Mouse (Mus musculus): ENCODE measurements at regions not wholly inside any gene's neighbourhood (a gene's known extent, or its start where the extent isn't known, plus 50 kb on each side); places are given as distances from the start of the nearest gene placed in this dataset.

DNA sequence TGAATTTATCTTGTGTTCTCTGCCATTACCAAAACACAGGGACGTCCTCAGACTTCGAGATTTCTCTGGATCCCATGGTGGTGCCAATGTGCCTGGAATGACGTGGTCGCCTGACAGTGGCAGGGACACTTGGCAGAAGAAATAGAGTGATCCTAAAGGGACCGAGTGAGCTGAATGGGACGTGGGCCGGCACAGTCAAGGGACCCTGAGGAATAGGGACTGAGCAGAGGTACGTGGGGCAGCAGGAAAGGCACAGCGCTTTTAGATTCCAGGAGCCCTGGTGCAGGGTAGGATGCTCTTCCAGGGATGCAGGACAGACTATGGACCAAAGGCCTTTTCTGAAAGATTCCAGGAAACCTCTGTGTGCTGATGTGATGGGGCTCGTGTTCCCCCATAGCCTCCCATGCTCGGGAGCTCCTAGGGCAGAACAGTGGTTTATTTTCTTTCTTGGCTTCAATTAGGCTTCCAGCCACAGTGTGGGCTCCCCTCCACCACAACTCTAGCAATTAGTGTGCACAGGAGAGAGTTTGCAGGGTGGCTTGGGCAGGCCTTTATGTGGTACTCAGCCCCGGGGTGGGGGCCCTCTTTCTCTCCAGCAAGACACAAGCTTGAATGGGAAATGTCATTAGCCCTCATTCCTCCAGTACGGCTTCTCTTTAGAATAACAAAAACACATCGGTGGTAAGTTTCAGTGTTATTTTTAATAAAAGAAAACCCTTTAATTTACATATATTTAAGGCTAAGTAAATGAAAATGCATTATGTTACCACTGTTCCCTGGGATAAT is 143.0 kb upstream of the A230072I06Rik start:
- DNase-seq (ENCODE audit: low spot score in 2 of 2) = no peak

DNA sequence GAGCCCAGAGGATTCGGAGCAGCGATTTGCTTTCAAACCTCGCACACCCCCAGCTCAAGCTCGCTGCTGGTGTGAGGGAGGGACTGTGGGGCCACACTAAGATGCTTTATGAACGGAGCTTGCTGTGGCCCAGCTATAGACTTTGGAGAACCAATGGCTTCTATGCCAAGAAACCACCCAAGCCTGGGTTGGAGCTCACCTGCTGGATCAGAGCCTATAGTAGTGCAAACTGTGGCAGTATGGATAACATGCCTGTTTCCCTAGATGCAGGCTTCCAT is 142.5 kb upstream of the A230072I06Rik start:
- DNase-seq (ENCODE audit: low spot score in 2 of 2) = no peak

DNA sequence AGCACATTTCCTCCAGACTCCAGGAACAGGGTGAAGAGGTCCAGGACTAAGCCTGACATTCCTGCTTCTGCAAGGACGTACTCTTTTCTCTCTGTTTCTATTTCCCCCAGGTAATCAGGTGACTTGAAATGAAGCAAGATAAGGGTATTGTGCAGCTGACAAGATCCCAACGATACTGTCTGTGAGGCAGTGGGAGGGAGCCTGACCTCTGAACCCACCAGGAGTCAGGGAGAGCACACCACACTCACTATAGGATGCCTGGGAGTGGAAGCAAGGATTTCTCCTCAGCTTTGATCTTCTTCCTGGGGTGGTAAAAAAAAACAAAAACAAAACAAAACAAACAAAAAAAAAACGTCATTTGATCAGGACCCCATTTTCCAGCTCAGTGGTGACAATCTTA is 141.1 kb upstream of the A230072I06Rik start:
- no peak for DNase-seq (ENCODE audit: low spot score in 2 of 2)

DNA sequence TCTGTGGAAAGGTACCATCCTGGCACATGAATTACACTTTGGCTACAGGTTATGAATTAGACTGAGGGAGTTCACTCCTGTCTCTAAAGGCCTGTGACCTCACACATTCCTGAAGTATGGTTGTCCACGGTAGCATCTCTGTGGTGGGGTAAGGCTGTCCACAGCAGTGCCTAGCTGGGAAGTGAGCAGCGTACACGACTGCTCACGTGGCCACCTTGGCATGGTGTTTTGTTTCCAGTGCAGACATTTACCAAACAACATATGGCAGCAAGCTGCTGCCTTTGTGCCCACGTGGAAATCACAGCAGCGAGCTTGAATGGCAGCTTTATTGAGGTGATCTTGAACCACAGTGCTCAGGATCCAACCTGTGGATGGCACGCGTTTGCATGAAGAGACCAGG is 140.7 kb upstream of the A230072I06Rik start:
- no peak for DNase-seq (ENCODE audit: low spot score in 2 of 2)

DNA sequence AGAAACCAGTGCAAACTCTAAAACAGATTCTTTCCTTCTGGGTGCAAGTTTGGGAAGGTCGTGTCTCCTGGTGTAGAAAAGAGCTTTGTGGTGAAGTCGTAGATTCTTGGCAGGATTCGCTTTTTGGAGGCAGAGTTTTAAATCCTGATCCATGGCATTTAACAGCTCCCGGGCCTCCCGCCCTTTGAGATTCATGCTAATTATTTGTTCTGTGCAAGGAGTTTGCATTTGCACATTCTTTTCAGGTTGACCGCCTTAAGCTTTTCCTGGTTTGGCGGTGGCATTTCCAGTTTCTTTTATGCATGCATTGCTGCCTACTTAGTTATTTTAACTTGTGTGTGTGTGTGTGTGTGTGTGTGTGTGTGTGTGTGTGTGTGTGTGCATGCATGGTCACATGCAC is 126.9 kb upstream of the A230072I06Rik start:
- no peak for DNase-seq (ENCODE audit: low spot score in 2 of 2)

DNA sequence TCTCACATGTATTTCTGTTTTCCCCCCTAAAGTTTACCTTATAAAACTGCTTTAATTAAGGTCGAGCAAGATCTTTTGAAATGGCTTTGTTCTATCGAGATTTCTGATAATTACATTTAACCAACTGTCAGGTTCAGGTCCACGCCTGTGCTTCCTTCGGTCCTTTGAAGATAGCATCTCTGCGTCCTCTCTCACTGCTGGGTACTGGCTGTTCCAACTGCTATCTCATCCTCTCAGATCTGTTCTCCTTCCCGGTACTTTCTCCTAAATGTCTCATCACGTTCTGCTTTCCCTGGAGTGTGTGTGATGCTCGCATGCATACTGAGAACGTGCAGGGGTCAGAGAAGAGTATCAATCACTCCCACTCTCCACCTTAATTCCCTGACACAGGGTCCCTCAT is 125.8 kb upstream of the A230072I06Rik start:
- DNase-seq (ENCODE audit: low spot score in 2 of 2) = no peak

DNA sequence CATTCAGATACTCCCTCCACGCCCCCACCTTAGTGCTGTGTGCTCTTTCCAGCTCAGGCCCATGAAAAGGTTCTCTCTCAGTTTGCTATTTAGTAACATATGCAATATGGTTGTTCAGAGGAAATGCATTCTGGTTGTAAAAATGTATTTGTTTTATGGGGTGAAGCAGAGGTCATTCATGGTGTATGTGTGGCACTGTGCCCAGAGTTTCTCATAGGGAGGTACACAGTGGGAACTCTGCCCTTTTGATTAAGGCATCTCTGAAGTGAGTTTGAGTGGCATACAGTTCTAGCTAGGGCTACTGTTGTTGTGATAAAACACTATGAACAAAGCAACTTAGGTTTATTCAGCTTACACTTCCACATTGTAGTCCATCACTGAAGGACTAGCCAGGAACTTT is 121.7 kb upstream of the A230072I06Rik start:
- no peak for DNase-seq (ENCODE audit: low spot score in 2 of 2)

DNA sequence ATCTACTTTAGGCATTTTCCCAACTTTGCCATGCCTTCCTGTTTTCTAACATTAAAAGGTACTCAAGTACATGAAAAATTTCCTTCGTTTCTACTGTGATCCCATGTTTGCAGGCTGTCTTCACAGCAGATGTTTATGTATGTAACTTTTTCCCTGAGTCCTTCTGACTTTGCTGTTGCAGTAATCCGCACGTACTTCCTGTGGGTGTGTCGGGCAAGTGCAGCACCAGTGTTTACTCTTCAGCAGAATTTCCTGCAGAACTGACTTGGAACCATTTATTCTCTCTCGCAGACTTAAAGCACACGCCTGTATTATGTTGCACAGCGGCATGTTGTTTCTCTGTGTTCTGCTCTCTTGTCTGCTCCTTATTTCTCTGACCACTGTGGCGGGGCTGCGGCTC is 120.4 kb upstream of the A230072I06Rik start:
- DNase-seq (ENCODE audit: low spot score in 2 of 2) = no peak

DNA sequence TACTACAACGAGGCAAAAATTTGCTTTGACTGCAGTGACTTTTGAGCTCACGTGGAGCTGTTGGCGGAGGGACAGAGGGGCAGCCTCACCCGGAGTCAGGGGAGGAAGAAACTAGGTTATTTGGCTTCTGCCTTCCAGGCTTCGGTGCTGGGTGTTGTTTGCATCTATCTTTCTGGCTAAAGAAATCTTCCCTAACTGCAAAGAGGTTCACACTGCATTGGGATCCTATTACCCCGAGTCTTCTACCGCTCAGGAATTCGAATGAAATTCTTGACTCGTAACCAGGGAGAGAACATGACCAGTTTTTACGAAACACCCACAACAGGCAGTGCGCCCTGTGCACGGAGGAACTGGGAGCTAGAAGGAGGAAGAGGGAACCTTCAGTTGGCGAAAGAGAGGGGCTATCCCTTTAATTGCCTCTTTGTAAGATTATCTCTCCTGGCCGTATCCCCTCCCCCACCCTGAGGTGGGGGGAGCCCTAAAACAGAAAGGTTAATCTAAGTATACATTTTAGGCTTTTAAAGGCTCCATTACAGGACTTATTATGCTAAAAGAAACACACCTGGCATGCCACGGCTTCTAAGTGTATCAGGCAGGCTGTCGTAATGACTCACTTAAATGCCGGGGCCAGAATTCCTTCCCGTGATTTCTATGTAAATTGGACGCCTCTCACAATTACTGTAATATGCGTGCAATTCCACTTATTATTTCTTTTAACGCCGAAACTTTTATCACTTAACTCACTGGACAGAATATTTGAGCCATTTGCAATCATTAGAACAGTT is 115.5 kb upstream of the A230072I06Rik start:
- DNase-seq (ENCODE audit: low spot score in 2 of 2) = no peak

DNA sequence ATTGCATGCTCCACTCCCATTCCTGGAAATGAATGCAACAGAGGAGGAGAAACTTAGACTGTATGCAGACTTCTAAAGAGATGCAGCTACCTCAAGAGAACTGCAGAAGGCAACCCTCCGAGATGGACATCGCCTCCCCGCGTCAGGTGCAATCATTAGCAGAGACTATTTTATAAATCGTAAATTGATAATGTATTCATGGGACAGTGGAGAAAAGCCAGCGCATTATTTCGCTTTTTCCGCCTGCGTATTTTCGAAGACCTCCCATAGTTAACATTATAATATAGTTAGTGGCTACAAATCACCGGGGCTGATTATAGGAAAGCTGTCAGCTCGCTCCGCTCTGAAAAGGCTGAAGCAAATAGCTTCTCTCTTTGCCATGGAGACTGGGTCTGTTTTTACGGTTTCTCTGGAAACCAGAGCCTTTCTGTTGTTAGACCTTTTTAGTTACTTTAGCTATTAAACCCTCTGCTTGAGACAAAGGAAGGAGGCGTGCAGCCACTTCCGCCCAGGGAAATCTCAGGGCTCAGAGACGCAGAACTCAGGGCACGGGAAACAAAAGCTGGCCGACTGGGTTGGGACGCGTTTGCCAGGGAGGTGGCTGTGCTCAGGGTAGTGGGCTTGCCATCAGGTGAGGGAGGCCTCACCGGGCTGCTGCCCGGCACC is 113.0 kb upstream of the A230072I06Rik start:
- no peak for DNase-seq (ENCODE audit: low spot score in 2 of 2)

DNA sequence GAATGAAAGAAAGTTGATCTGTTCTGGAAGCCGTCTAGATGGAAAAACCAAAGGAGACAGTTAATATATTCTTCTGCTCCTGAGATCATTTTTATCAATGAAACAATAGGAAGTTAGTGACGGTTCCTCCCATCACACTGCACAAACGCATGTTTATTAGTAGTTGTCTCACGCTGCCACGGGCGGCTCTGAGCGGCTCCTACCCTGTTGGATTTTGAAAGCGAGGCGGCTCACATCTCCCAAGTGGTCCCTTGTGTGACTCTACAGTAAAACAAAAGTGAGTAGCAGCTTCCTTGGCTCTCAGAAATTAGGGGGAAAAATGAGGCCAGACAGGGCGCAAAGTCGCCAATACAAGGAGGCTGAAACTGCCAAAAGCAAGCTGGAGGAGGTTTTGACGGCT is 106.8 kb upstream of the A230072I06Rik start:
- DNase-seq (ENCODE audit: low spot score in 2 of 2) = no peak

DNA sequence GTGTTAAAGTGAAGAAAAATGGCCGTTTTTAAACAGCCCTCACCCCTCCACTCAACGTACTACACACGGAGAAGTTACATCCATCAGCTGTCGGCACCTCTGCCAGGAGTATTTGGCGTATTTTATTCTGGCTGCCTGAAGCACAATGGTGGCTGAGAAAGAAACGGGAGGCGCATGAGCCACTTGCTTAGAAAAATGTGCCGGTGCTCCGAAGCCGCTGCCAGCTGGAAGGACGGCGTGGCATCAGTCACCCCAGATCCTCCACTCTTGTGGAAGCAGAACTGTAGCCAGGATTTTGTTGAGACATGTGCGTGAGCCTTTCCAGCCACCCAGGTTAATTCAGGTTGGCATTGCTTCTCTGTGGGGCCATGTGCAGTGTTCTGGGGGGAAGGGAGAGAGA is 103.1 kb upstream of the A230072I06Rik start:
- no peak for DNase-seq (ENCODE audit: low spot score in 2 of 2)

DNA sequence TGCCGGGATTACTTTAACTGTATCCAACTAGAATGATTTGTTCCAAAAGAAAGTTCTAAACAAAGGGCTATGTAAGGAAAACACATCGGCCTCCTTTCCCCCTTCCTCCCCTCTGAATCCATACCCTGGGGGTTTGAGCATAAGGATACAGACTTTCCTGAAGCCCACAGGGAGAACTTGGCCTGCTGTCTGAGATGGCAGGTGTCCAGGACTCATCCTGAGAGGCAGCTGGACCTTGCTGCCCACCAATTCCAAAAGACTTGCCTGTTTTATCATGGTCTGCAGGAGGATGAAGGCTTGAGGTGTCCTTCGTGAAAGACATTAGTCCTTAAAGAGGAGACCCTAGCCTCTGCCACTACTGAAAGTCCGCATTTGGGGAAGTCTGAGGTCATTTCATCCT is 94.0 kb upstream of the A230072I06Rik start:
- DNase-seq (ENCODE audit: low spot score in 2 of 2) = no peak

DNA sequence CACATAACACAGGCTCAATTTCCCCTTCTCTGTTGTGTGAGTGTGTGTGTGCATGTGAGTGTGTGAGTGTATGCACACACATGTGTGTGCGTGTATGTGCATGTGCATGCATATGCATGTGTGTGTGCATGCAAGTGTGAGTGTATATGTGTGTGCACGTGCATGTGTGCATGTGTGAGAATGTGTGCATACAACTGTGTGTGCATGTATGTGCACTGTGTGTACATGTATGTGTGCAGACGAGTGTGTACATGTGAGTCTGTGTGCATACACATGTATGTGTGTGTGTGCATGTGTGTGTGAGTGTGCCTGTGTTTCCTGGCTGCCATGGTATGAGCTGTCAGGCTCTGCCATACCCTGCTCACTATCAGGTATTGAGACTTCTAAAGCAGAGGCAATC is 91.3 kb upstream of the A230072I06Rik start:
- DNase-seq (ENCODE audit: low spot score in 2 of 2) = no peak

DNA sequence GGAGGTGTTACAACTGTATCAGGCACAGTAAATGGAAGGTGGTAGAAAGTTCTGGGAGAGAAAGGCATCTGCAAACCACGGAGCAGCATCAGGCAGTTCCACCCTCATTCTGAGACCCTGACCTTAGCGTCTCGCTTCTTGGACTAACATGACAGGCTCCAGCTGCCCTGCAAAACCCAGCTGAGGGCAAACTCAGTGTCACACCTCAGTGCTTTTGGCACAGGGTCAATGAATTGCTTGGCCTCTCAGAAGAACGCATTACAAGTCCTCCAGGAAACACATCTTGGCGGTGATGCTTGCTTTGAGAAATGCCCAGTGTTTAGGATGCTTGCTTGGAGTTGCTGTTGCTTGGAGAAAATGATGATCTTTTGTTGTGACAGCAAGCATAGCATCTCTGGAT is 90.2 kb upstream of the A230072I06Rik start:
- DNase-seq (ENCODE audit: low spot score in 2 of 2) = no peak

DNA sequence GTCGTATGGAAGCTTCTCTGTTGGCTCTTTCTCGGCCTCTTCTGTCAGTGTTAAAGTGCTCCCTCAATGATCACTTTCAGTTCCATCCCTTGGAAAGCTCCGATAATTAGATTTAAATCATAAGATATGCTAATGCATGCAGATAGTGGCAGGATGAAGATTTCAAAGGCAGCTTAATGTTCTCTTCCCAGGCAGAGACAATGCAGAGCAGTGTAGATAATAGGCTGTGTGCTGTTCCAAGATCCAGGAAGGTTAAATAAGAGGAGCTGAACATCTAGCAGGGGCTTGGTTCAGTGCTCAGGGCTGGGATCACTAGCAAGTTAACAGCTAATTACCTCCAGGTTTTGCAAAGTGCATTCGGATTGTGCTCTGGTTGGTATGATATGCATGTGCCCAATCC is 89.7 kb upstream of the A230072I06Rik start:
- no peak for DNase-seq (ENCODE audit: low spot score in 2 of 2)

DNA sequence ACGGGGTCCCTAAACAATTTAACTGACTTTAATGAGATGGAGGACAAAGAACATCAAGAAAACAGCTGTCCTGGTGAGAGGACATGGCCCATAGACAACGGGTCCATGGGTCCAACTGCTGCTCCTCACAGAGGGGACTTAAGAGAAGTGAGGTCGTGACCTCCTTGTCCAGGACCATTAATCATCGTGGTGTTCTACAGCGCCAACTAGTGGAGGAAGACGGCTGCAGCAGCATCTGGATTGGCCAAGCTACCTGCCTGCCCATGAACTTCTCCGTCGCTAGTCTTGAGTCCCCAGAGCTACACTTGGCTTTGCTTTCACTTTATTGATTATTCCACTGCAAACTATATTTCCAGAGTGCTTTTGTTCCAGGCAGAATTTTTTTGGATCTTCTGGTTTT is 86.6 kb upstream of the A230072I06Rik start:
- no peak for DNase-seq (ENCODE audit: low spot score in 2 of 2)

DNA sequence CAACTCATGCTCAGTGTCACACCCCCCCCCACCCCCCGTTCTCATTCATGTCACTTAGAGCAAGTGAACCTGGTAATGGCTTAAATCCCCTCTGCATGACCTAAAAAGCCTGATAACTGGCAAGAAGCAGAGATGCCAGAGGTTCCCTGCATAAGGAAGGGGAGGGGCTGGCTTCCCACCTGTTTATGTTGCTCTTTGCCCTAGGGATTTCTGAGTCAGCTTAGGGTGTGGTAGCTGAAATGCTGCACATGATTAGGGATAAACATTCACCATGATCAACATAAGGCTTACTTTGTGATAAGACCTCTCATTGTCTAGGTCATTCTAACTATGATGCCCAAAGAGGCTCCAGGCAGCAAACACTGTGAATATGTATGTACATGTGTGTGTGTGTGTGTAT is 72.7 kb upstream of the A230072I06Rik start:
- DNase-seq (ENCODE audit: low spot score in 2 of 2) = no peak

DNA sequence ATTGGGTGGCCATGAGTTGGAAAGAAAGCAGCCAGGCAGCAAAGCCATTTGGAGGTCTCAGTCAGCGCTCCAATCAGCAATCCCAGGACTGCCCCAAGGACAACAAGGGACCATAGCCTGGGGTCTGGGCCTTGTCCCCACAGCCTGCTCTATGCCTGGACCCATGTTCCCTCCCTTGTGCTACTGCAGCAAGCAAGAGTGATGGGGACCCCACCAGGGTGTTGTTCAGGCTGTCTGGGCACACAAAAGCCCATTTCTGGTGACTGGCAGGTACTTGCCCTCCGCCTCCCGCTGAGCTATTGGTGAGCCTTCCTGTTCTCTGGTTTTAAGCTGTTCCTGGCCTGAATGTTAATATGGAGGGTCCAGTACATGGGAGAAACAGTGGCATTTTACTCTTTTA is 71.2 kb upstream of the A230072I06Rik start:
- DNase-seq (ENCODE audit: low spot score in 2 of 2) = no peak

DNA sequence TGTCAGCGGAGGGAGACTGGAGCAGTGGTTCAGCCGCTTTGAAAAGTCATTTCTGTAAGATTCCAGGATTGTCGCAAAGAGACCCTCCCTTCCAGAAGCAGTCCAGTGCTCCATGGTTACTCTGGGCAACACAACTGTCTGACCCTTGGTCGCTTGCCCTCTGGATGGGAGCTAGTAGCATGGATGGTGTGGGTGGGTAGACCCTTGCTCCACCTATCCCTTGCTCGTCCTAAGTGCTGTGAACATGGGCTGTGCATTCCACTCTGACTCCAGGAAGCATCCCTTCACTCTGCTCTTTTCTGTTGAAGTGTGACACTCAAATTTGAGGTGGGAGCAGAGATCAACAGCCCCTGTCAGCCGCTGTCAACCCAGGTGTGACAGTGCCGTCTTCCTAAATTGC is 64.8 kb upstream of the A230072I06Rik start:
- DNase-seq (ENCODE audit: low spot score in 2 of 2) = no peak

DNA sequence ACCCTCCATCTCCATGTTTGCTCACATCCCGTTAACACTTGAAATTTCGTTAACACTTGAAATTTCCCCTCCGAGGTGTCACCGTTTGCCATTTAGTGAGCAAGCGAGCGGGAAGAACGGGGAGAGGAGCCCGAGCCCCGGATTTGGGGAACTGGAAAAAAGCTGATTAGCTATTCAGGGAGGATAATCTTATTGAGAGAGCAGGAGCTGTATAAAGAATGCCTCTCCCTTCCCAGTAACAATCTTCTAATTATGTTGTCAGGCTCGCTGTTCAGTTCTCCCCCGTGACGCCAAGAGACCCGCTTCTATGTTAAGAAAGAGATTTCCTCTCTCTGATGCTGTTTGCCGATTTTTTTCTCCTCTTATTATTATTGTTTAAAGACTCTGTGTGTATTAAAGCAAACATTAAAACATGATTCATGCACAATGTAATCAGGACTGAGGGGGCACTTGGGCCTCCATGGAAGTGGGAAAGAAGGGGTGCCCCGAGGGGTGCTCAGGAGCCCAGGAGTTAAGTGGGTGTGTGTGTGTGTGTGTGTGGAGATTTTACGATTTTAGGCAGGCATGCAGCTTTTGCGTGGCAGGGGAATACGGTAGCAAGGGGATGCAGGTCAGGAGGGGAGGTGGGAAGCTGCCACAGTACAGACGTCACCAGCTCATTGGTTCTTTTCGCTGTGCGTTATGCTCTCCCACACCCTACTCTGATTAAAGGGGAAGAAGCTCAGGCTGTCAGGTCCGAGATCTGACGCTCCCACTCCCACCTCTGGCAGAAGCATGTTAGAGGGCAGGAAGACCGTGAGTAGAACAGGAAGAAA is 64.2 kb upstream of the A230072I06Rik start:
- DNase-seq (ENCODE audit: low spot score in 2 of 2) = no peak

DNA sequence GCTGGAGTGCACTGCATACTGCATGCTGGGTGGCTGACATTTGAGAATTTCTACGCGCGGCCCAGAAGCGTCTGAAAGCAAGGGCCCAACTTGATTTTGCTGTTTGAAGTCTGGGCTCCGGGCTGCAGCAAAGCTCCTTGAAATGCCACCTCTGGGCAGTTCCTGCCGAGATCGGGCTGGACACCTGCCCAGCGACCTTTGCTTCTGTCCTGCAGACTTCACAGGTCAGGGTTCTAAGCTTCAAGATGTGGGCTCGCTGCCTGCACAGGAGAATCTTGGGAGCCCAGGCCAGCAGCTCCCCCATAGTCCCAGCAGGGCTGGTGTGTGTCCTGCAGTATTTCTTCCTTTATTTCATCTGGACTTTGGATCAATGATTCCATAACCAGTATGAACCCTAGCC is 57.1 kb upstream of the A230072I06Rik start:
- no peak for DNase-seq (ENCODE audit: low spot score in 2 of 2)

Measured in gastrocnemius, adult 8-10 months (tissue).